Mouse (Mus musculus): Measurements from ENCODE around the gene Tbc1d21. TPM values are rescaled to one million over a fixed set of nuclear protein-coding genes. Genes with fewer than 3 reads are reported as not detected.

The Tbc1d21 gene
- total RNA-seq (2022) = not detected

- no peak for DNase-seq
Observed at GRCm38 (mm10) chr9:58370355-58370754, at the start of gene Tbc1d21. Gene Tbc1d21 (minus strand): TSS chr9:58370455.

- no peak for DNase-seq
Observed at GRCm38 (mm10) chr9:58411556-58411955, 41.3 kb upstream of the Tbc1d21 start.

- no peak for DNase-seq
Observed at GRCm38 (mm10) chr9:58410057-58410735, 39.9 kb upstream of the Tbc1d21 start.

- DNase-seq = no peak
Observed at GRCm38 (mm10) chr9:58409247-58409646, 39.0 kb upstream of the Tbc1d21 start.

GRCm38 (mm10) chr9:58404412-58404811 is 34.2 kb upstream of the Tbc1d21 start:
- DNase-seq = no peak

GRCm38 (mm10) chr9:58401371-58402082 is 31.3 kb upstream of the Tbc1d21 start:
- no peak for DNase-seq

GRCm38 (mm10) chr9:58399609-58400008 is 29.4 kb upstream of the Tbc1d21 start:
- no peak for DNase-seq

- DNase-seq = no peak
Observed at GRCm38 (mm10) chr9:58394605-58395004, 24.4 kb upstream of the Tbc1d21 start.

- DNase-seq = no peak
Observed at GRCm38 (mm10) chr9:58393875-58394274, 23.6 kb upstream of the Tbc1d21 start.

- DNase-seq = no peak
Observed at GRCm38 (mm10) chr9:58388381-58388780, 18.1 kb upstream of the Tbc1d21 start.

- no peak for DNase-seq
Observed at GRCm38 (mm10) chr9:58378878-58379277, 8.6 kb upstream of the Tbc1d21 start.

- DNase-seq = no peak
Observed at GRCm38 (mm10) chr9:58373912-58374431, 3.7 kb upstream of the Tbc1d21 start.

GRCm38 (mm10) chr9:58371914-58372313 is 1.7 kb upstream of the Tbc1d21 start:
- DNase-seq = no peak

GRCm38 (mm10) chr9:58369644-58370043 is 611 bp downstream of the Tbc1d21 start:
- no peak for DNase-seq

- DNase-seq = no peak
Observed at GRCm38 (mm10) chr9:58364325-58364724, 5.9 kb downstream of the Tbc1d21 start.

- no peak for DNase-seq
Observed at GRCm38 (mm10) chr9:58361956-58362355, 8.3 kb downstream of the Tbc1d21 start.

GRCm38 (mm10) chr9:58361373-58361772 is 8.9 kb downstream of the Tbc1d21 start:
- no peak for DNase-seq

- DNase-seq = no peak
Observed at GRCm38 (mm10) chr9:58355262-58356050, 14.8 kb downstream of the Tbc1d21 start.

- no peak for DNase-seq
Observed at GRCm38 (mm10) chr9:58354701-58355100, 15.6 kb downstream of the Tbc1d21 start.

- DNase-seq = no peak
Observed at GRCm38 (mm10) chr9:58353224-58353623, 17.0 kb downstream of the Tbc1d21 start.

- DNase-seq = no peak
Observed at GRCm38 (mm10) chr9:58347795-58348194, 22.5 kb downstream of the Tbc1d21 start.

- no peak for DNase-seq
Observed at GRCm38 (mm10) chr9:58346498-58346897, 23.8 kb downstream of the Tbc1d21 start.

- no peak for DNase-seq
Observed at GRCm38 (mm10) chr9:58345963-58346362, 24.3 kb downstream of the Tbc1d21 start.

All from adrenal gland, adult 8-10 months (tissue).